Mouse (Mus musculus): ENCODE measurements around the gene Gm21118.
"Not testable (repeated sequence)": the region's sequence is repeated elsewhere in the genome, so short reads cannot be mapped to it uniquely, and the experiment has no call there.

Gene Gm21118

GRCm38 (mm10) chrY:70273542-70273941 lies at the start of gene Gm21118:
Gene Gm21118 (minus strand): TSS chrY:70273642.
- TF ChIP-seq GATA4 (IDR thresholded peaks at IDR 0.05; ENCODE audit: insufficient replicate concordance, low read length) = not testable (repeated sequence)

- not testable (repeated sequence) for TF ChIP-seq GATA4 (IDR thresholded peaks at IDR 0.05; ENCODE audit: insufficient replicate concordance, low read length)
Measured at GRCm38 (mm10) chrY:70303187-70303586, 29.7 kb upstream of the Gm21118 start, which contains the start of the genes Gm29423 and Gm29644. Gene Gm29423 (minus strand): TSS chrY:70303287. Gene Gm29644 (minus strand): TSS chrY:70303343.
